Mouse (Mus musculus) gastrocnemius, adult 8-10 months (tissue): ENCODE measurements at regions not wholly inside any gene's neighbourhood (a gene's known extent, or its start where the extent isn't known, plus 50 kb on each side); places are given as distances from the start of the nearest gene placed in this dataset.
A peak's percentile ranks its signal among the peaks of the same experiment; 100 is the strongest.

Experiments used
- DNase-seq, 2 experiments: peaks; one replicate each; pipeline ENCODE4 v3.0.0; 2022; ENCODE audit warnings: low spot score in 2 of 2

DNA sequence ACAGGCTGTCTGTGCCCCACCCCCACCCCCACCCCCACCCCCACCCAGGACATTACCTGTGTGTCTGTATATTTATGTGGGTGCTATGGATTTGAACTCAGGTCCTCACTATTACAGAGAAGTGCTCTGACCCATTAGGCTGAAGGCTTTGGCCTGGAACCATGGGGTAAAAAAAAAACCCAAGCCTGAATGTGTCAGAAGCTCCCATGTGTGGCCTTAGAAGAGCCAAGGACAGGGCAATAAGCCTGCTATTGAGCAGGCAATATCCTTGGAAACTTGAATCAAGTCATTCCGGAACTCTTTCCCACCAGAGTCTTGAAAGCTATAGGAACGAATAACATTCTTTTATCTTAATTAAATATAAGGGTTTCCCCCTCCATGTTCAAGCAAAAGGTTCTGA is 347.2 kb downstream of the Prdm2 start:
- DNase-seq: no peak

DNA sequence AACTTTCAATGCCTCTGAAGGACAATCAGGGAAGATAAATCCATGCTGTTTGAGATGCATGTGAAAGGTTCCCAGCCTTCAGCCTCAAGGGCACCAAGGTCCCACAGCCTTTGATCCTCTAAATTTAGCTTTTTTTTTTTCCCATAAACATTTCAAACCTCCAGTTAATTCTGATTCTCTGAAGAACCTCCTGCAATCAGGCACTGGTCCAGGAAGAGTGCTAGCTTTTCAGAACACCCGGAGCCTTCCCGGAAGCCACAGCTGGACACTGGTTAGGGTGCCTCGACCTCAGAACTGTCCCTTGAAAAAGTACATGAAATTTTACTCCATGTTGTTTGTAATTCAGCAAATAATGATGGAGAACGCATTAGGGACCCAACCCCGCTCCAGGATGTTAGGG is 348.9 kb downstream of the Prdm2 start:
- DNase-seq: no peak

DNA sequence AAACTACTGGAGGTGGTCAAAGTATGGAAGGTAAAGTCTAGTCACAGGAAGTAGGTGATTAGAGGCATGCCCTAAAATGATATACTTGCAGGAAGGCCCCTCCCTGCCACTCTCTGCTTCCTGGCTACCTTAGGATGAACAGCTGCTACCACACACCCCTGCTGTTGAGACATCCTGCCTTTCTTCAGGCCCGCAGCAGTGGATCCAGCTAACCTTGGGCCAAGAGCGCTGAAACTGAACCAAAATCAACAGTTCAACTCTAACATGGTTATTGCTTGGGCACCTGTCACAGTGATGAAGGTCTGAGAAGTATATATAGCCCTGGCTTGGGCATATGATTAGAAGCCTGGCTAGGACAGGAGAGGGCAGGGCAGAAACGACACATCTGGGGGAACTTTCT is 352.4 kb downstream of the Prdm2 start:
- no peak for DNase-seq

DNA sequence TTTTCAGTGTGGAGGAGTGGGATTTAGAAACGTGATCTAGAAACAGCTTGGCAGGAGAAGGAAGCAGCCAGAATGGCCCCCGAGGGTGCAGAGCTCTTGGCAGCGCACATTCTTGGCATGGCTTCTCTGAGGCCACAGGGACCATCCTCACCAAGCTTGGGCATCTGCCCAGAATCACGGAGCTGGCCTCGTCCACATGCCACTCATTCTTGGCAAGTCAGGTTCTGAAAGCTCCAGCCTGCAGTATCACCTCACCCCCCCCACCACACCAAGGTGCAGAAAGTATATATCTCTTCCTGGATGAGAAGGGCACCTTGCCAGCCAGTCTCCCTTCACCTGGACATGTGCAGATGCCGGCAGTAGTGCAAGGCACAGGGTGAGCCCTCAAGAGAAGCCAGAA is 356.2 kb downstream of the Prdm2 start:
- peak in 1 of 2 experiments; percentile 6 for DNase-seq

DNA sequence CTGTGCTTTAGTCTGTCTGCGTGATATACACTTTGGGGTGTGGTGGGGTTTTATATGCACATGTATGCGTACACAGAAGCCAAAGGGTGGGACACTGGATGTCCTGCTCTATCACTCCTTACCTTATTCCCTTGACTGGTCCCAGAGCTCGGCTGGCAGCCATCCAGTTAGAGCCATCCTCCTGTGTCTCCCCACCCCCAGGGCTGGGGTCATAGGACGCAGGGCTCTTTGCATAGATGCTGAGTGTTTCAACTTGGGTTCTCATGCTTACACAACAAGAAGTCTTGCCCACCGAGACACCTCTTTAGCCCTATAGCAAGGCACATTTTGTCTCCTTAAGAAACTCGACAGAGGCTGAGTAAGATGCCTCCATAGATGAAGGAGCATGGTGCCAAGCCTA is 357.2 kb downstream of the Prdm2 start:
- DNase-seq: no peak

DNA sequence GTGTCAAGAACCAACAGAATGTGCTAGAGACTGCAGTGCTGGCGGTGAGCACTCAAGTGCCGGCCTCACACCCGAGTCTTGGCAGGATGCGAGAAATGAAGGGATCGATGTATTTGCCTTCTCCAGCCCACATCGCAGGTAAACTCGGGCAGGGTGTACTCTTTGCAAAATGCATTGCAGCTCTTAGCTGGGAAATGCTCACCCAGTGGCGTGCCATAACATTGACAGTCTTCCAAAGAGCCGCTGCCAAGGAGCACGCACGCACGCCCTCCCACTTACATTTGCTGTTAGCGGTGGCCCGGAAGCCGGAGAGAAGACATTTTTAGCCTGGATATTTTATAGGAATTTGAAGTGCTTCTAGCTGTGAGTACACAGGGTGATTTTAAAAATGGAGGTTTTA is 358.9 kb downstream of the Prdm2 start:
- DNase-seq: no peak

DNA sequence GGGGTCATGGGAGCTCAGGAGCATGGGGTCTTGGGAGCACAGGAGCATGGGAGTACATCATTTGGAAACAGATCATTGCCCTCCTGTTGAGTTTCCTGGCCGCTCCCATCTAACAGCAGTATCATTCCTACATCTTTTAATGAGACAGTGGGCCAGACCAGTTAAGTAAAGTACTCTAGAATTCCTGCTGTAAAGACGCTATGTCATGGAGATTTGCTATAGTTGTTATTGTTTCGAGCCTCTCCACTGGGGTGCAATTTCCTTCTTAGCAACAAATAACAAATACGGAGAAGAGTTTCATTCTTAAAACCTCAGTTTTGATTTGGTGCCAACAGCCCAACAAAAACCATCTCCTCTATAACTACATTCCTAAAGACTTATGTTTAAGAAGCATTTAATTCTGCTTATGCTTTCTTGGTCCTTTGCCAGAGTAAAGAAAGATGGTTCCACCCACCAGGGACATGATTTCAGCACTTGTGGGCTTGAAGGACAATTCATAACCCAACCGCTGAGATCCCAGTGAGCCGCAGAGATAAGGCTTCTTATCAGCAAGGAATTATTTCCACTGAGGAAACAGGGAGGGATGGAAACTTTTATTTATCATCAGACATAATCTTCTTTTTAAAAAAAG is 367.6 kb downstream of the Prdm2 start:
- DNase-seq: no peak

DNA sequence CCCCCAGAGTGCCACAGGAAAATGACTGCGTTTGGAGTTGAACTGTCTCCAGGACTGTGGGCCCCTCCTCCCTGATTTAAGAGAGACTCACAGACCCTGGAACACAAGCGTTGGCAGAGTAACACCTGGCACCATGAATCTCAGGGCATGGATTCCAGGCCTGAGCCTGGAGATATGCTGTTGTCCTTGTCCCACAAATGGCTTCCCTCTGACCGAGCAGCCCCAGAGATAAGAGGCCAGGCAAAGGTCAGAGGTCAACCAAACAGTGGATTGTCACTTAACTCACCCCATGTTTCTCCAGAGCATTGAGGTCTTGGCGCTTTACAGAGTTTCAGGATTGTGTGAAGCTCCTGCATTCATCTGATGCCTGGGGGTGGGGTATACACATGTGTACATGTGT is 373.3 kb downstream of the Prdm2 start:
- DNase-seq: no peak

DNA sequence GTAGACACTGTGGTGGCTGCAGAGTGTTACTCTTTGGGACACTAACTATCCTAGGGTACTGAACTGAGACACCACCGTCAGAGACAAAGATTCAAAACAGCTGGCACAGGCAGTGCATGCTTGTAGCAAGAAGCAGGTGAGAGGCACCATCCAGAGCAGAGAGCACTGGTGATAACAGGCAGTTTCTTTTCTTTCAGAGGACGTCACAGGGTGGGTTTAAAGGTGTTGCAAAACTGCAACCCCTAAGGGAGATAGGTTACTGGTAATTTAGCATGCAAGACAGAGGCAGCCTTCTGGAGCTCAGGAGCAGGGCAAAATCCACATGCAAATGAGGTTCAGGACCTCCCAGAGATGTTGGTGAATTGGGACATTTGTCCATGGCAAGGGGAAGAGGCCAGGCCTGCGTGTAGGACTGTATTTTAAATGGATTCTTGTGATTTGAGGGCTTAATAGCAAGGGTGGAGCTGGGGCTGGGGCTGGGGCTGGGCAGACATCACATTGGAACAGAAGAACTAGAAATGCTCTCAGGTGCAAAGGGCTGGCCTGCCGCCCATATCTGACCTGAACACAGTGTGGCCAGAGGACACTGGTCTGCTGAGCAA is 374.3 kb downstream of the Prdm2 start:
- no peak for DNase-seq

DNA sequence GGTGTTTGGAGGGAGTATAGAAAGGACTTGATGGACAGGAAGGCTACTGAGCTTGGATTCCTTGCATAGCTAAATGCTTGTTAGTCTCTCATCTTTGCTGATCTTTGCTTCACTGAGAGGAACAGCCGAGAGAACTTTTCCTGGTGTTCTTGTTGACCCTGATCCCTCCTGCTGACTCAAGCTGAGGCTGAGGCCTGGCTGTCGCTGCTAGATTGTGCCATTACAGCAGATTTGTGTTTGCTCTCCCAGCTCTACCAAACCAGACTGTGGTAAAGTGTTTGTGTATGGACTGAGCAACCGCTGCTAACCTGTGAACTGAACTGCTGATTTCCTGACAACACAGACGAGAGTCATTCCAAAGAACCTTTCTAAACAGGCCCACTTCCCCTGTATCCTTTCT is 375.2 kb downstream of the Prdm2 start:
- DNase-seq: no peak

DNA sequence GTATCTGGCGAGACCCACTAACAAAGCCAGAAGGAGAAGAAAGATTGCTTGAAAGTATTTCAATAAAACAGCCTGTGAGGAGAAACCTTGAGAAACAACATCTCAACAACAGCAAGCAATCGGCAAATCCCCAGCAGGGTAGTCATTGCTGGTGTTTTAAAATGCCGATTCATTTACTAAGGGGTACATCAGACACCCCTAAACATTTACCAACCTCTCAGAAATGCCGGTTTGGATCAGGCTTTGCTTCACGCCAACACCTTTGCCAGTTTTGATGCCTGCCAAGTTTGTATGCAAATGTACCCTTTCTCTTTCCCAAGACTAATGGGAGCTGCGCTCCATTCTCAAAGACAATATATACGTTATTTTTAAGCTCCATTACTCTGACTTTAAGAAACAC is 383.1 kb downstream of the Prdm2 start:
- no peak for DNase-seq

DNA sequence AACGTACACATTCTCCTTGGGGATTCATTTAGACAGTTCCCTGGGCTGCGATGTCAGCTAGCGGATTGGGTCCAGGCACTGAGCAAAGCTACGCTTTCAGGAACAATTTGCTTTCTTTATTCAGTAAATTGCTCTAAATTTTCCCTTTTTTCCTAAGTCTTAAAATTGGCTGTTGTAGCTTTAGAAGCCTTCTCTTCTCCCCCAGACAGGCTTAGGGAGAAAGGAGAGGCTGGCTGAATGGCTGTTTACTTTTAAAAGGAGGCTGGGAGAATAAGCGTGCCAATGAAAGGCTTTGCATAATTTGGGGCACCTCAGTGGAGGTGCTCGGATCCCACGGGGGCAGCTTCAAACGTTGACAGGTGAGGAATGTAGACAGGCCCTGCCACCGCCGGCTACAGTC is 383.8 kb downstream of the Prdm2 start:
- DNase-seq: no peak

DNA sequence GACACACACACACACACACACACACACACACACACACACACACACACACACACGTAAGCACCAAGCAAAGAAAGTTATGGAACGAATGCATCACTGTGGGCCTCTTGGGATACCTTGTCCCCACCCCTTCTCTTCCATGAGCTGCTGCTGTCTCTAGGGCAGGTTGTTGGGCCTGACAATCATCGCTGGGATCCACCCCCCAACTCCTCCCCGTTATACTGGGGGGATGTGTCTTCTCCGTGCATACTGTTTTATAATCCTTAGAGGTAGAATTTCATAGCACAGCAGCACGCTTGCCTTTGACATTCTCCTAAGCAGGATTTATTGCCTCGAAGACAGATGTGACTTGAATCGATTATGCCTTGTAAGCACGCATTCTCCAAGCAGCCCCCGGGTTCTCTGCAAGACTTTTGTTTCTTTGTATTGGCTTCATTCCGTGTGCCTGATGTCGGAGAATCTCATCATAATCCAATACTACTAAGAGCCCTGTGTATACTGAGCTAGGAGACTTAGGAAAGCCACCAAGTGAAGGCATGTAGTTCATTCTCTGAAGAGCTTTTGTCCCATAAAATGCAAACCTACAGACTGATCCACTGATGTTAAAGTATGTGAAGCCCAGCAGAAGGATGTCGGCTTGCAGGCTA is 386.4 kb downstream of the Prdm2 start:
- DNase-seq: no peak

DNA sequence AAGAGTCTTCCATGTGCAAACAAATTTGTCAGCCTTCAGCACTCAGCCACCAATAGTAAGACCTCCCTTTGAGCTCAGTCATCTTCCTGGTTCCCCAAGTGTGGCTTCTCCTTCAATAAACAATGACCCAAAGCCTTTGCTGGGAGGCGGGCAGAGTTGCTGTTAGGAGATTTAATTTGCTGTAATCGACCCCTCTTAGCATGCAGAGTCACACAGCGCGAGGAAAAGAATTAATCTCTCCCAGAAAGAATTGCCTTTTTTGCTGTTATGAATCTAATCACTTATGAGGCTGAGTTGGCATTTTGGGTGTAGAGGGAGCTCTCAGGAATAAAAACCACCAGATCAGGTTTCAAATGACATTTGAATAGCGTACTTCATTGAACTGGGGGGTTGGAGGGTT is 387.0 kb downstream of the Prdm2 start:
- DNase-seq: no peak

DNA sequence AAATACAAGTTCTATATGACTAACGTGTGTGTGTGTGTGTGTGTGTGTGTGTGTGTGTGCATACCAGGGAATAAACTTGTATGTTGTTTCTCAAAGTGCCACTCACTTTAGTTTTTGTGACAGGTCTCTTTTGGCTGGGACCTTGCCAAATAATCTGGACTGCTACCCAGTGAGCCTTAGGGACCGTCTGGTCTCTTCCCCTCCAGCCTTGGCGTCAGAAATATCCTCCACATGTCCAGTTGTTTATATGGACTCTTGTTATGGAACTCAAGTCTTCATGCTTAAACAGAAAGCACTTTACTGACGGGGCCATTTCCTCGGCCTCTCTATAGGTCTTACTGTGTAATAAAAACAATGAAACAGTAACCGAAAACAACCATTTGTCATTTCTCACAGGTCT is 394.4 kb downstream of the Prdm2 start:
- DNase-seq: no peak

DNA sequence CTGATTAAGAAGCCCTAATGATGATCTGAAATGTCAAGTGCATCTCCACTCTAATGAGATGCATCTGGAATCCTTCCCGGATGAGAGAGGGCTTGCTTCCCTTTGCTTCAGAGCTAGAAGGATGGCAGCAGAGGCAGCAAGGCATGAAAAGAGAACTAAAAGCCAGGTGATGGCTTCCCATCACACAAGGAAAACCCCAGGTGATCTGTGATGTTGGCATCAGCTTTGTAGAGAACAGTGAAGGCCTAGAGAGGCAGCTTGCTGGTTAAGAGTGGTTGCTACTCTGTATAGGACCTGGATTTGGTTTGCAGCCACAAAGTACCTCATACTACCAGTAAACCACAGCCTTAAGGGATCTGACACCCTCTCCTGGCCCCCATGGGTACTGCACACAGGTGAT is 395.8 kb downstream of the Prdm2 start:
- no peak for DNase-seq

DNA sequence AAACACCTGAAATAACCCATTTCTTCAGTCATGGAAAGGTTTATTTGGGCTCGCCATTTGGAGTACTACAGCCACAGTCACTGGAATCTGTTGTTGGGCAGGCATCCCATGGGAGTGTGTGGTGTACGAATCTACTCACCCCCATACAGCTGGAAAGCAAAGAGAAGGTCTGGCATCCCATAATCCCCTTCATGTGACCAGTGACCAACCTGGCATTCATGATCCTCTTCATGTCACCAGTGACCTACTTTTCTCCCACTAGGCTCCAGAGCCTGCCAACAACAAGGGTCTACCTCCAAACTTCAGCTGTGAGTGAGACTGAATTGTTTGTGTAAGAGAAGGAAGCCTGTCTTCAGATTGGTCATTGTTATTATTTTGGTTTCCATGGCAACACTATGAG is 409.0 kb downstream of the Prdm2 start:
- no peak for DNase-seq

DNA sequence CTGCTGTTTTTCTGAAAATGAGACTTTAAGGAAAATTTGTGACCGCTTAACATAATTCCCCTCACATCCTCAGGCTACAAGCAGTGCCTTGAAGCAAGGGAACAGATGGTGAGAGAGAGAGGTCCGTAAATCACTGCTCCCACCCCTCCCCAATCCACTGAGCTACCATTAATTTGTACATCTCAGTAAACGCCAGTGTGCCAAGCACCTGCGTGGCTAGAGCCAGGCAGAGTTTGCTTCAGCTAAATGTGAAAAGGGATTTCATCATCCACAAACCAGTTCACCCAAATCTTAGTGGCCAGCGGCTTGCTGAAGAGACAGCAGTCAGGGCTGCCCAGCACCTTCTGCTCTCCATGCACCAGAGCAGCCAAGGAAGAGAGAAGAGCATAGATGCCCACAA is 413.5 kb downstream of the Prdm2 start:
- DNase-seq: no peak

DNA sequence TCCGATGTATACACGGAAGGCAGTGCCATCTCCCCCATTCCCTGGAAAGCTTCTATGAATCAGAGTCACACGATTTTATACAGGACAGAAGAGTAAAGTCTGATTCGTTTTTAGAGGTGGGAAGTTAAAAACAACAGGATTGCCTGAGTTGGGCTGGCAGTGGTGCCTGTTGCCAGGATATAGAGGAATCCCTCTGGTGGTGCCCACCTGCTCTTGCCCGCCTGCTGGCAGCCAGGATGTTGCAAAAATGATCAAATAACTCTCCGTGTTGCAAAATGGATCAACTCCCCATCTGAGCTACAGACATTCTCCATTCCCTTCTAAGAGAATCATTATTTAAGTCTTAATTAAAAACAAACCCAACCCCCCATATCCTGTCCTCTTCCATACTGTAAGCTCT is 414.0 kb downstream of the Prdm2 start:
- DNase-seq: no peak

DNA sequence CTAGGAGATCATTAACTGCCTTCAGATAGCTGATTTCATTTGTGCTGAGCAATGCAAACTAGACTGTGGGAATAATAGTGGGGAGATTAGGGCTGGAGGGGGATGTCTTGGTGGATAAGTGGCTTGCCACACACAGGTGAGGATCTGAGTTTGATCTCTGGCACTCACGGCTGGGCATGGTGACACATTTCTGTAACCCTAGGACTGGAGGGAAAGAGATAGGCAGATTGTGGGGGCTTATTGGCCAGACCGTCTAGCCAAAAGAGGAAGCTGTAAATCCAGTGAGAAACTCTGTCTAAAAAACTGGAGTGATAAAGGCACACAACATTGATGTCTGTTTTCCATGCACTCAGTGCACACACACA is 420.2 kb downstream of the Prdm2 start:
- DNase-seq: no peak

DNA sequence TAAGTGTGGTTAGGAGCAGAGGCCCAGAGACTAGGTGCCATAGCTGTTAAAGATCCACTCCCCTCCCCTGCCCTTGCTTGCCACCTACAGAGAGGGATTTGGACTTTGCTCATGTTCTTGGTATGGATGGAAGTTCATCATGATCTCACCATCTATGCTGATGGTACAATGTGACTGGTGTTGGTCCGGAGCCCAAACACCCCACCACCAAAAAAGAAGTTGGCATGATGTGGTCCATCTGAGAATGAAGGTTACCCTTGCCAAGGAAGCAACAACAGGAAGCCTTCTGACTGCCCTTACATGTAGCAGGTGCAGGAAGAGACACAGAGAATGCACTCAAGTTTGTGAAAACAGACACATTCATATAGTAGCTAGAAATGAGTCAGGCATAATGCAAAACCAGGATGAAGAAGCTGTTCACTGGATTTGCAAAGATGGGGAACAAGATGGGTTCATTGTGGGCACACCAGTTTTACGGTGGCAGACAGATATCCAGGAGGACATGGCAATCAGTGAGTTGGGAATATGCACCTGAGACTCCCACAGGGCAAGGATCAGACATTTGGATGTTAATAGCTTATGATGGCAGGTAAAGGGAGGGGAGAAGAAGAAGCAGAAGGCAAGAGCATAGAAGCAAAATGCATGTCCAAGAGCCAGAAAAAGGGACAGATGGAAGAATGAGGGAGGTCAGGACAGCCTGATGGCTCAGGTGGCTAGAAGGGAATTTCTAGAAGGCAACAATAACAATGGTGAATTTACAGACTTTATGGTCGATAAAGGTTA is 420.8 kb downstream of the Prdm2 start:
- DNase-seq: no peak

DNA sequence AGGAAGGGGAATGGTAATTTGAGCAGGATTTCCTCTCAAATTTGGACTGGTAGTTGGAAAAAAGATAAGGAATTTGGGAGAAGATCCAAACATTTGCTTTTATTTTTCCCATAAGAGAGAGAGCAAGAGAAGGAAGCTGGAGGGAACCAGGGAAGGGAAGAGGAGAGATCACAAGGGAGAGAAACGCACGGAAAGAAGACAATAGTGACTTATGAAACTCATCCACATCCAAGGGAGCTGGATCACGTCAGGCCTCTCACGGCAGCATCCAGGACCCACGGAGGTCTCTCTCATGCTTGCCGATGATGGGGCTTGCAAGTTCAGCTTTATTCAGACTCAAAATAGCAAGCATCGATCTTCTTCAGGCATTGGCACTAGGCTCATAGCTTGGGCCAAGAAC is 423.7 kb downstream of the Prdm2 start:
- no peak for DNase-seq

DNA sequence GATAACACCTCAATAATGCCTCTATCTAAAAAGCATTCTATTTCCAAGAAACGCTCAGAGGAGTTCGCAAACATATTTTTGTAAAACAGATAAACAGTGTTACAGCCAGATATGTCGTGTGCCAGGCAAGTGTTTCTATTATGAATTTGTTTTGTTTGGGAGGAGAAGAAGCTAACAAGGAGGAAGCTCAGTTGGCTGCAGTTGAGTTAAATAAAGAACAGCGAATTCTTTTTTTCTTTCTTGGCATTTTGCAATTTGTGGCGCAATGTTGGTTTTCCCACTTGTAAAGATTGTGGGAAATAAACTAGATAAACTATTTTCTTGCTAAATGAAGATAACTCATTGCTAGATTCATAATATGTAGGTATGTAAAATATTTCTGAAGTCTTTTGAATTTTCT is 427.4 kb downstream of the Prdm2 start:
- DNase-seq: no peak
